Mouse (Mus musculus) gonadal fat pad, adult 2 months (tissue): ENCODE measurements around the gene Epha3. TPM values are rescaled to one million over a fixed set of nuclear protein-coding genes. Genes with fewer than 3 reads are reported as not detected.

Experiments
- DNase-seq: peaks from one replicate; pipeline ENCODE4 v3.0.0-alpha.2; 2012; ENCODE audit warnings: low read depth
- polyA plus RNA-seq: library from polyadenylated mRNA; depleted of rRNA; stranded (reverse); fragments of >200 nt; gene quantifications from 2 replicates; pipeline ENCODE4 v1.2.3, GENCODE M21; 2012

Gene Epha3
- polyA plus RNA-seq, 1 experiment = 0.53 TPM

DNA sequence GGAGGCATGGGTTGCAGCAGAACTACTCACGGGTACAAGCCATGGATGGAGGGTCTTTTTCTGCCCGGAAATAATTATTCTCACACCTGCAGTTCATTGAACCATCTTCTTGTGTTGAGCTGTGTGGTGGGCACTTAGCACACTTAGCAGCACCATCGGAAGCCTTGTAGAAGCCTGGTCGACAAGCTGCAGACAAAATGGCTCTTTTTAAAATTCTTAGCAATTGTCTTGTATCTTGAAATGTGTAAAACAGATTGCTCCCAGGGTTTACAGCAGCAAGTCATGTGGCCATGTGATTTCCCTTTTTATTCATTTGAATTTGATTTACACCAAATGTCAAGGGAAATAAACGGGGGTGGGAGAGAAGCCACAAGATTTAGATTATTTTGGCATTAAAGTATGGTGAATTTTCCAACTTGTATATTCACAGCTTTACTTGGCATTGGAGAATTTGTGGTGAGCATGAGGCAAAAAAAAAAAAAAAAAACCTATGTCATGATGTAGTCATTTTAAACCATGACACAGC, 210.5 kb downstream of the Epha3 start:
- DNase-seq = no peak

DNA sequence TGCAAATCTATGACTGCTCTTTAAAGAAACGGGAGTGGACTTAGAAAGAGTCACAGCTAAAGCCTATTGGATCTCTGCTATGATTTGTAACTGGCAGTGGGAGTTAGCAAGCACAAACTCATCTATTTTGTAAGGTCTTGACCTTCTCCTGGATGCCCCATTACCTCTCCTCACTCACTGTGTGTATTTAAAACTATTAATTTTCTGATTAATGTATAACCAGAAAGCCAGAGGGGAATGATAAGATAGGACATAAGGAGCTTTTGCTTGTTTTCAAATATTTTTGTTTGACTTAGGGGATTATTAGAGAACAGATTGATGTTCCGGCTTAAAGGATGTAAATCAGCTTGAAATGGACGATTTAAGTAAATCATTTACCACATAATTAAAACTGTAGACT, 213.2 kb downstream of the Epha3 start:
- DNase-seq = no peak

DNA sequence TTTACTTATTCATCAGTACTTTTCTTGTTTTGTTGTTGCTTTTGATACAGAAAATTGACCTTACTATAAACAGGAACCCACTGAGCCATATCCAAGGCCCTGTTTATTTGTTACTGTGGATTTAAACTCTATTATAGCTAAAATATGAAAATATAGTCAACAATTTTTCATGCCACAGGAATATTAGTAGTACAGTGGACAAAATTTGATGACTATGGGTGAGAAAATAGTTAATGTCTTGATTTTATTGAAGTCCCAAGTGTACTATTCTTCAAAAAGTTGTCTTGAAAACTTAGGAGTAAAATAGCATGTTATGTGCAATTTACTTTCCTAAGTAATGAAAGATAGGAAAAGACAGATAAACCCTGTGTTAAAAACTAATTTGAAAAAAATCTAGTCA, 217.4 kb downstream of the Epha3 start:
- no peak for DNase-seq

DNA sequence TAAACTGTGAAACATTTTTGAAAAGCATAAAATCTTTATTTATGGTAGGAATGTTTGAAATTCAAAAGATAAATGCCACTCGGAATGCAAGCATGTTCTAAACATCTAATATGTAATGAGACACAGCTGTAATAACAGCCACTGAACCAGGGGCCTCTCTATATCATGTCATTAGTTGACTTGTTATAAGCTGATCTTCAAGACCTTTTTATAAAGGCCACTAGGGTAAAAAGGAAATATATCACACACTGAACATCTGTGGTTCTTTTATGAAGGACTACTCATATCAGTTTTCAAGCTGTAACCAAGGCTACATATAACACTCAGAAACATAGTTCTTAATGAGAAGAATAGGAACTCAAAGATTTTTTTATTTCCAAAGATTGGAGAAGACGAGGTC, 221.3 kb downstream of the Epha3 start:
- DNase-seq = no peak

DNA sequence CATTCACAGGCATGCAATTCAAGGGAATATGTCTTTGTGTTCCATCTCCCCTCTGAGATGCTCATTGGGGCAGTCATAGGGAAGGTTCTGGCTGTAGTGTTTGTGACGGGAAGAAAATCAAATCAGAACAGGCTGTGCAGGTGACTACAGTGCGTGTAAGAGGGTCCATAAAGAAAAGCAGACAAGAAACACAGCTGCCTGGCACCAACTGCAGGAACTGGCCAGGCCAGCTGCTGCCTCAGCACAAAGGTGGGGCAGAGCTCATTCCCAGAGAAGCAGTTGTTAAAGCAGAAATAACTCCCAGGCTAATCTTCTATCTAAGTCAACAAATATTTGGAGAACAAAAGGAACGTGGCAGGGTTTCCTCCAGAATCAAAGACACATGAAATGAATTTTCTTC, 222.4 kb downstream of the Epha3 start:
- no peak for DNase-seq

DNA sequence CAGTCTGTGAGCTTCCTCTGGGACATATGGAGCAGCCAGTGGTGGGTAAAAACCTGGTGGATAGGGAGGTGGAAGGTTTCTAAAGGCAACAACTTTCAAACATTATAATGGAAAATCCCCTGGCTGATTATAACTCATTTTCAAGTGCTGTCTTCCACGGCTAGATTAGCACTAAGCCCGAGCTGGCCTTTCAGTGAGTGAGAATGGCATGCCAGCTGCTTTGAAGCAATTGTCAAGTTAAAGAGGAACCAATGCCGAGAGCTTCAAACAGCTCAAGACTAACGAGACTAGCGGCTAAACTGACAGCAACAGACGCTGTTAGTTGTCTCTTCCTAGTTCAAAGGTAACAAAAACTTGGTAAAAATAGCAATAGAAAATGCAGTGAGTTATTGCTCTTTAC, 225.3 kb downstream of the Epha3 start:
- no peak for DNase-seq

DNA sequence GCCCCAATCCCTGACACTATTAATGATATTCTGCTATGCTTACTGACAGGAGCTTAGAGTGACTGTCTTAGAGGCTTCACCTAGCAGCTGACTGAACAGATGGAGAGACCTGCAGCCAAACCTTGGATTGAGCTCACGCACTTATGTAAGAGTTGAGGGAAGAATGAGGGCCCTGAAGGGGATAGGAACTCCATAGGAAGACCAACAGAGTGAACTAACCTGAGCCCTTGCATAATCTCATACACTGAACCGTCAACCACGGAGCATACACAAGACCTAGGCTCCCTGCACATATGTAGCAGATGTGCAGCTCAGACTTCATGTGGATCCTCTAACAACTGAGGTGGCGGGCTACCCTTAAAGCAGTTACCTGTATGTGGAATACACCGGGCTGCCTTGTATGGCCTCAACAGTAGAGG, 230.2 kb downstream of the Epha3 start:
- DNase-seq = no peak

DNA sequence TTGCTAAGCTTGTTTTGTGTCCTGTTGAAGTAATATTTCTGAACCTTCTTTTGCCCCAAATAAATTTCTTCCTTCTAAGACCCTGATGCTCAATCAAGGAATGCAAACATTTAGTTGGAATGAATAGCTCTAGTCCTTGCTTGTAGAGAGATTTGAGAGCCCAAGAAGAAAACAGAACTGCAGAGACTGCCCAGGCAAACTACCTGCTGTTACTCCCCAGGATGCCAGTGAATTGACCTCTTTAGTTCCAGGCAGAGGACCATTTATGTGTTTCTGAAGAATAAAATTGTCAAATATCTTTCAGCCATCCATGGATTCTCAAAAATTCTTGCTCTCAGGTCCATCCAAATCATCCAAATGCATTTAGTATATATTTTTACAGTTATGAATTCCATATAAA, 238.7 kb downstream of the Epha3 start:
- no peak for DNase-seq

DNA sequence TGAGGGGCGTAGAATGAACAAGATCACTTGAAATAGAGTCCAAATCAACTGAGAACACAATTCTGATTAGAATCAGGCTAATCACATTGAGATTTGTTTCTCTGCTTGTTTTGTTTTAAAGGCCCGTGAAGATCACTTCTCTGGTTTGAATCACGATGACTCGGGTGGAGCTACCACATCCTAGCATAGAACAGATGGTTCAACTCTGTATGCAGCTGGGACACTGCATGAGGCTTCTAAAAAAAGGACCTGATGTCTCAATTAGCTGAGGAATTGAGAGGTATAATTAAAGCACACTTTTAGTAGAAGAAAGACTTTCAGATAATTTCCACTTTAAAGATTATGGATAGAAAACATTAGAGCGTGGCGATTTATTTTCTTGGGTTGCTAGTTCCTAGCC, 242.1 kb downstream of the Epha3 start:
- no peak for DNase-seq

DNA sequence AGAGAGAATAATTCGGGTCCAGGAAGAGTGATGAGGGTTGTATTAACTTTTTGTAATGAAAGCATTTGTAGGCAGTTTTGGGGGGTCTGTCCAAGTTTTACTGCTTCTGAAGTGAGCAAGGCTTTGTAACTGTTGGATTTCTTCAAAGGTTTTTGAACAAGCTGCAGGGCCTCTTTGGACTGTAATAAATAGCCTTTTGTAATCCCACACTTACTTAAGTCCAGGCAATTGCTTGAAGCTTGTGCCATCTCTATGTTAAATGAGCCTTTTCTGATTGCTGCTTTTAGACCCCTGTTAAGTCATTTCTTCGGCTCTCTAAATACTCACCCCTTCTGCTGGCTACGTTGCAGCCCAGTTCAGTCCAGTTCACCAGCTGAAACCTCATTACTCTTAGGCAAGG, 248.6 kb downstream of the Epha3 start:
- DNase-seq = no peak

DNA sequence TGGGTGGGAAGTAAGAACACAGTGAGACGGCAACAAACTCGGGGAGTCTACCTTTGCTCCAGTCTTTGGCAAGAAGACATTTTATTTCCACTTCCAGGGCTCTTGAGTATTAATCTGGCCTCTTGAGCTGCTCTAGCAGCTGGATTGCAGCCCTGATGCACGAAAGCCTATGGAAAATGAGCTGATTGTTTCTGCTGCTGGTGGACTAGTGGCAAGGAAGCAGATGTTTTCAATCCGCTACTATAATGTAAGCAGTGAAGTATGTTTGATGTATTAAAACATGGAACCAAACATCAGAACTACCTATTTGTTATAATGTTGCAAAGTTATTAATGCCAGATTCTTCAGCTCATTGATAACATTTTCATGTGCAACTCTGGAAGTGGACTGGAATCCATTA, 251.0 kb downstream of the Epha3 start:
- no peak for DNase-seq

DNA sequence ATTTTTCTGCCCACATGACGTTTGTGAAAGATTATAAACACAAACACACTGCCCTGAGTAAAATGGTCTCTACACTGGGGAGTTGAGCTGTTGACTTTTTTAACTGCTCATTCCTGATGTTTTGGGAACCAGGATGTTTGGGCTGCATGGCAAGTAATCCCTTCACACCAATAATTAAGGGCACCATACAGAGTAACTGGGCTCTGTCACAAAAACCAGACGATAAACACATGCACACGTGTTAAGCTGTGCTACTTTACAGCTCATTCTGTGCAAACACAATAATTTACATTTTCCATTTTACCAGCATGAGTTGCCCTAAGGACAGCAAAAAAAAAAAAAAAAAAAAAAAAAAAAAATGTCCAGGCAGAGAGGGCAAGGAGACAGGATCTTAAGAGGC, 263.7 kb downstream of the Epha3 start:
- DNase-seq = no peak

DNA sequence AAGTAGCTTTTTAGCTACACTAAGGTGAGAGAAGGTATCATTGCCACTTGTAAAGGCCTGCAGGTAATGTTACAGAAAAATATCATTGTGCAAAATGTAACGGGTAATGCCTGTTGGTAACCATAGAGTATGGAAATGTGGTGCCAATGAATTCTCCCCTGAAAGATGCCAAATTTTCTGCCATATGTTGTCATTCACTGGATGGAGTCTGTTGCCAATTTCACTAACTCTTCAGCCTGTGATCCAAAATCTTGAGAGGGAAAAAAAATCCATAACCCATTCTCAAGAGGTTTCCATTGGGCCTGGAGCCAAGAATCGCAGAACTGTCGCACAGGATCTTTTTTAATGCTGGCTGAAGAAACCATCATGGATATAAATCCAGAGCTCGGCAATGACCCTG, 269.3 kb downstream of the Epha3 start:
- no peak for DNase-seq

DNA sequence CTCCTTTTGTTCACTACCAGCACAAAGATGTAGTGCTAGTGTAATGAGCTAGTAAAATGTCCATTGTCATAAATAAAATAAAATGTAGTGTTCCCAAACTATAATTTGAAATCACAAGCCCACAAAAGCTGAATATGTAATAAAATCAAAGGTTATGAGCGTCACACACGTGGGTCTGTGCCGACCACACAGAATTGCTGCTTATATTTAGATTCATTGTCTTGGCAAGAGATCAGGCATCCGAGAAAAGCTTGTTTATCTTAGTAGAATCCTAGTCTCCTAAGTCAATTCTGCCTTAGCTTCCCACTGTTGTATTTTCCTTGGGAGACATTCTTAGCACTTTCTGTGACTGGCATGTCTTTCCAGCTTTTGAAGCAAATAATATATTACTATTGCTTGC, 294.2 kb downstream of the Epha3 start:
- DNase-seq = no peak

DNA sequence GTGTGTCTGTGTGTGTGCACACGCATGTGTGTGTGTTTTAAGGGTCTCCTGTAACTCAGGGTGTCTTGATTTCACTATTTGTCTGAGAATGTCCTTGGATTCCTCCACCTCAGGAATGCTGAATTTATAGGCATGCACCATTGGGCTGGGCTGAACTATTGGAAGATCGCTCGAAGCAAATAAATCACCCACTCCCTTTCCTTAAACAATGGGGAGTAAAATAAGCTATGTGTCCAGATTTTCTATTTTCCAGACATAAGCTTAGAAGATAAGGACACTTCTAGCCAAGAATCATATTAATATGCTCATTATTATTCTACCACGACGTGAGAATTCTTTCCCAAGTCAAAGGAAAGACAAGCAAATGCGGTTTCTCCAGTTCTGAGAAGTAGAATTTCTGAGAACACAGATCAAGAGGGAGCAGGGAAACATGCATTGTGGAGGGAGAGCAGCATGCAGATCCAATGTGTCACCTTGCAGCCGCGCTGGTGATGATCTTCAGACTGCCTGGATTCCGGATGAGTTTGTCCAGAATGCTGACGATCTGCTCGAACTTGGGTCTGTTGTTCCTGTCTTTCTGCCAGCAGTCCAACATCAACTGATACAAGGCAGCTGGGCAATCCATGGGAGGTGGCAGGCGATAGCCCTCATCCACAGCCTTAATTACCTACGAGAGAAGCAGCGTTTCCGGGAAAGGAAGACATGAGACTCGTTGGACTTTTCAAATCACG, 297.7 kb downstream of the Epha3 start:
- no peak for DNase-seq

DNA sequence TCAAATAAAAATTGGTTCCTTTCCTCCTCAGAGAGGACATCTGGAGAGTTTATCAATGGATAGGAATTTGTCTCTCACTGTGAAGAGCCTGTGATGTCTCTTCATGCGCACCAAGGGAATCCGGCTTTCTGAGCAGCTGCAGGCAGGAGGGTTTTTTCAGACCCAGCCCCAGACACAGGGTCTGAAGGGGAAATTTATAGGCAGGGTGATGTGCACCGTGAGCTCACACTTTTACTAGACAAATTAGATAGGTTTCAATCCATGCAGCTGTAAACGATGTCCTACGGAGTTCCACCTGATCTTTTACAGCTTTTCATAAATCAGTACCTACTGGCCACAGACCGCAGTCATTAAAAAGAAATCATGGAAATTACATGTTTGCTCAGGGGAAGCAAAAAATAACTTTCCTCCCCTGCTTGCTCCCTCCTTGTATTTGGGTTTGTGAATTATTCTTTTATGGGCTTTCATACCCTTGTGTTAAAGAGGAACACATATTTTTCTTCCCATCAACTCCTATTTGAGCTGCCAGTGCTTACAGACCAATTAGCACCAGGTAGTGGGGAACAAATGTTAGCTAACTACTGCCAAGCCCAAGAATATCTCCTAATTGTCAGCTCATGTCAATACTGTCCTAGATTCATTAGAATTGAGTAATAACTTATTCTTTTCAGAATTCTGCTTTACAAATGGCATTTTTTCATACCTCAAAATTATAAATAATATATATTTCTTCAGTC, 307.4 kb downstream of the Epha3 start:
- DNase-seq = no peak

DNA sequence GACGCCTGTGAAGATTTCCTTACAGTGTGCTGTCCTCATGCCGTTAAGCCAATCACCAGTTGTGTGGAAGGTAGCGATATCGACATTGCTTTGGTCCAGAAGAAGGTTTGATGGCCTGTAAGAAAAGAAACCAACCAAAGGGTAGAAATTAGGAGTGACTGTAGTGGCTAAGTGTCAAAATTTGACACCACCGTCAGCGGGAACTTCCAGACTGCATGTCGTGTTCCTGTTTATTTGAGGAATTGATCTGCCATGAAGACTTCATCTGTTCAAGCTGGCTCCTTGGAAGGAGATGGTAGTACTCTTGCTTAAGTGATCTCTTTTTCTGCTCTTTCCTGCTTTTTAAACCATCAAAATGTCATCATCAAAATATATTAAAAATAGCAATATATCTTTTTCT, 311.4 kb downstream of the Epha3 start:
- no peak for DNase-seq

DNA sequence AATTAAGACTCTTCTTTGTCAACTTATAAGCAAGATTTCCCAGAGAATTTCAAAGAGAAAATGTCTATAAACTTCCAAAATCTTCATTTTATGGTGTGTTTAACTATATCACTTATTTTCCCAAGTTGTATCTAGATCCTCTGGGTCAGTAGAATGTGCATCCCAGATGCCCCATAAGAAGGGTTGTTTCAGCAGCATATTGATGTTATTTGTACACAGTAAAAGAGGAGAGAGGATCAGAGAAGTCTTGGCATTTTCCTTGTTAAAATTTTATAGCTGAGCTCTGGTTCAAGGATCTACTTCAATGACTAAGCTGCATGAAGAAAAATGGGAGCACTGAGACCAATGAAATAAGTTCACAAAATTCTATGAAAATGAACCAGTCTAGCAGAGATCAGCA, 324.5 kb downstream of the Epha3 start:
- no peak for DNase-seq

DNA sequence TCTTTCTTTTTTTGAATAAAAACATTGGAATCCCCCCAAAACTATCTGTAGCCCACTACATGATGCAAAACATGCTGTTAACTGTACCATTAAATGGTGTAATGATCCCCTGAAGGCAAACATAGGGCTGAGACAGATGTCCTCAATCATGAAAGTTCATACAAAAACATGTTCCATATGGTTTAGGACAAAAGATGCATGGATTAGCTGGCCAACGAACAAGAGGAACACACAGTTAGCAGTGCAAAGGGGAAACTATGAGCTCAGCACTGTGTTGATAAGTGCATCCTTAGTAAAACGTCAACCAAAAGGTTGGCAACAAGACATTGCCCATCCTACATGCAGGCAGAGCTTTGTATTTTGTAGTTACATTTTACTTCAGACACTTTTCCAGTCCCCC, 335.2 kb downstream of the Epha3 start:
- no peak for DNase-seq

DNA sequence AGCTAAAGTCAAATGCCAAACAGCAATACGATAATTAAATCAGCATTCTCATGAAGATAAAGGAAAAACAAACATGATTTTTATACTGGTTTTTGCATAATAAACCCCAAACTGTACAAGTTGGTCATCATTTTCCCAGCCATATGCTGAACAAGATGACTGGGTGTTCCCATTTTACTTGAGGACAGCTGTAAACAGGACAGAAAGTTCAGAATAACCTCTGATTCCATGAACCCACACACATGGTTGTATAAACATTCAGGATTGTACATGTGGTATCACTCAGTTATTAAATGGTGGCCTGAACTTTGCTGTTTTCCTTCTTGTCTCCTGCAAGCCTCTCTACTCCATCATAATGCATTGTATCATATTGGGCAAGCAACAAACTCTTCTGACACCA, 346.3 kb downstream of the Epha3 start:
- no peak for DNase-seq

DNA sequence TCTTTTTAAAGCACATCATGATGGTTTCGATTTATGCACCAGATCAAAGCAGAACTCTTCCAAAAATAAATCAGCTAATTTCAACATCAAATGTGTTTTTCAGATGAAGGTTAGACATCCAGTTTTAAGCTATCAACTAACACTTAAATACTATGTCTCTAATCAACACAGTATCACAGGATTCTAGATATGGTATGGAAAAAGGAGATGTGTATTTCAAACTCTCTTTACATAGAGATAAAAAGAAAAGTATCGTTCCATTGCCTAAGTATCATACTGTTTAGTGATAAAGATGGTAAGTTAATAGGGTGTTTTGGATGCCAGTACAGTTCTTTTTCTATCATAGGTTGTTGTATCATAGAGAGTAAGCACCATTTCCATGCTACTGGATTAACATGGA, 353.9 kb downstream of the Epha3 start:
- no peak for DNase-seq

DNA sequence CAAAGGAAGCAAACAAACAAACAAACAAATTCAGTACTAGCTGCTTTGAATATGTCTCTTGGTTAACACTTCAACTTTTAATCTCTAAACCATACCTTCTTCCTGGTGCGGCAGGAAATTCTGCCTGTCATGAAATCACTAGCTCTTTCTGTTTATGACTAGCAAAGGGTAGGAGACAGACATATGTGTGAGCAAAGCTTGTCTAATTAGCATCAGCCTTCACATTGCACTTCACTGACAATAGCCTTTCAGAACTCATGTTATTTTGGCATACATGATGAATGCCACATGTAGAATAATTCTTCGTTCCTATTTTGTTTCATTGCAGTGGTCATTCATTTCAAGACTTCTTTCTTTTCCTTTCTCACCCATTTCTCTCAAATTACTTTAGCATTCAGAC, 357.5 kb downstream of the Epha3 start:
- DNase-seq = no peak

DNA sequence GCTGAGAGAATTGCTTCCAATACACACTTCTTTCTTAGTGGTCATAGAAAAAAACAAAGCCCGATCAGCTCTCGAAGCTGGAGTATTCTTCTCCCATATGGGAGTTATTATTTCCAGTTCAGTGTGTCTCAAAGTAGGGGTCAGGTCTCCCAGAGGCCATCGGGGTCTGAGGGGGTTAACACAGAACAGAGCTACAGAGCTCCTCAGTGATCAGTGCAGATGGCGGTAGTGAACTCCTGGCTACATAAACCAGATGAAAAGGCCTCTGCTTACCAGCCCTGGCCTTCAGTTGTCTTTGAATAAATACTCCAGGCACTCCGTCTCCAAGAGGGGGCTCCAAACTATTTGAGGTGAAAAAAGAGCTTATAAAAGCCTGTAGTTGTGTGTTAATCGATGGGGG, 362.5 kb downstream of the Epha3 start:
- no peak for DNase-seq
